In the genomic region with DNA sequence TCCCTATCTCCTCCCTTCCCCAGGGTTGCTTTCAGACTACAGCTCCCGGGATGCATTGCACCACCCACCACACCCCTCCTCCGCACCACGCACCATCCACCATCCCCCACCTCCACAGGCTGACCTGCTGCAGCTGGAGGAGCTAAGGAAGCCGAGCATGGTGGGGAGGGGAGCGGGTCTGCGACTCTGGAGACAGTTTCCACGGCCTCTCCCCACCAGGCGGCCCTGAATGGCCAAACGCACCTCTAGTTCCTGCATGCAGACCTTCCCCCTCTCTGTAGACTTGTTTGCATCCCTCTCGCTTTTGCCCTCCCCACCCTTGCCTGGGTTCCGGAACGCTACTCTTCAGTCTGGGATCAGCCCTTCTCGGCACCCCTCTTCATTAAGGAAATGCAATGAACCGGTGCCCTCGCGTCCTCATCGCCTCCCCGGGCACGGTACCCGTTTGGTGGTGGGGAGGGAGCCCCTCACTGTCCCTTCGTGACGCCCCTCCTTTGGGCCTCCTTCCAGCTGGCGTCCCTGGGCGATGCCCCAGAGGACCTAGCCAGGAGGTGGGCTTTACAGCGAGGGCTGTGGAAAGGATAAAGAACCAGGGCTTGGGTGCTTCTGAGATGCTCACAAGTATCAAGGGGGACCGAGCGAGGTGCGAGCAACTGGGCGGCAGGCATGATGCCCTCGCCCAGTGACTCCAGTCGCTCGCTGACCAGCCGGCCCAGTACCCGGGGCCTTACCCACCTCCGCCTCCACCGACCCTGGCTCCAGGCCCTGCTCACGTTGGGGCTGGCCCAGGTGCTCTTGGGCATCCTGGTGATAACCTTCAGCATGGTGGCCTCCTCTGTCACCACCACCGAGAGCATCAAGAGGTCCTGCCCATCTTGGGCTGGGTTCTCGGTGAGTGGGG, we compare ENCODE assay signal across 8 mouse cellular contexts. TPM values are rescaled to one million over a fixed set of nuclear protein-coding genes. Genes with fewer than 3 reads are reported as not detected.
DNase-seq lines count a peak whose midpoint lies in the region; ATAC-seq lines count a peak whose summit lies in the region.

A gene (plus strand): TSS at position 86 of the 901 bp plus-strand sequence.

- peak within 1 kb of the TSS; percentile 96 for H3K4me2 ChIP-seq in intestine, embryonic 14.5 days (ENCODE audit: low read length)

- 6% methylated on average over 39 of the region's 39 CpGs for WGBS in intestine, embryonic 14.5 days

- H3K27ac ChIP-seq in intestine, embryonic 14.5 days (ENCODE audit: low read depth) = peak within 1 kb of the TSS; percentile 77

- peak within 1 kb of the TSS; percentile 54 for H3K4me3 ChIP-seq in intestine, embryonic 14.5 days (ENCODE audit: low read depth, low read length)

- no peaks in the 10 kb centered on the region for H3K9me3 ChIP-seq in intestine, embryonic 14.5 days (ENCODE audit: control insufficient read depth, low read length)

- peaks cover 24% of the 10 kb centered on the region for H3K4me1 ChIP-seq in intestine, embryonic 14.5 days (replicated peaks; ENCODE audit: control insufficient read depth, insufficient read depth, low read length)

- H3K27me3 ChIP-seq in intestine, embryonic 14.5 days (replicated peaks; ENCODE audit: control insufficient read depth, insufficient read depth, low read length) = no peaks in the 10 kb centered on the region

- H3K36me3 ChIP-seq in intestine, embryonic 14.5 days (ENCODE audit: control insufficient read depth, insufficient read depth, low read length) = peaks cover 37% of the 10 kb centered on the region

- H3K9ac ChIP-seq in intestine, embryonic 14.5 days (ENCODE audit: low read length) = peak within 1 kb of the TSS; percentile 82

- ATAC-seq in intestine, embryonic 14.5 days (replicated peaks; ENCODE audit: low FRiP score, low TSS enrichment, low read depth) = peak; percentile 88
- ATAC-seq in megakaryocyte, adult 5-6 weeks (ENCODE audit: poor library complexity, severe bottlenecking) = peak; percentile 90

- intact Hi-C loops in gastrocnemius, postnatal 36 days (cut with DNase I) = no loop called here

- DNase-seq in adrenal gland, adult 8-10 months = peak; percentile 86
- peak; percentile 93 for DNase-seq in embryo, embryonic 9.5 days (ENCODE audit: extremely low spot score)
- DNase-seq in gastrocnemius, postnatal 36 days = peak; percentile 75 to 80
- peak; percentile 93 for DNase-seq in intestine, embryonic 14.5 days (ENCODE audit: low spot score)
- DNase-seq in left cerebral cortex, adult 9 months (ENCODE audit: low spot score in 2 of 2) = peak; percentile 85 to 94
- DNase-seq in right cerebral cortex, postnatal 10 days (ENCODE audit: low spot score in 2 of 2) = peak; percentile 95
- DNase-seq in yolk sac, embryonic 10.5 days (ENCODE audit: low spot score) = peak; percentile 90

RNA-seq across cellular contexts. Expression of the gene that starts here (rescaled TPM):
- 10 to 100 TPM; 16.7 to 32.5 (median 23.3) TPM for total RNA-seq in adrenal gland, adult 8-10 months (2022)
- 10 to 100 TPM; 16.1 to 17.5 TPM for total RNA-seq in gastrocnemius, postnatal 36 days (2021)
- 27.6 and 29.3 TPM in 2 replicates for polyA plus RNA-seq in intestine, embryonic 14.5 days (2014; fragmentation: Nextera tagmentation; extraction: Ambion mirVana)
- 11.2 and 13.5 TPM in 2 replicates for total RNA-seq in megakaryocyte, adult 5-6 weeks (2015)
- 3.3 and 5.6 TPM in 2 replicates for total RNA-seq in megakaryocyte, adult 5-6 weeks (2017)

Comparison
In these comparisons a context has a peak if more than half of its experiments do, and no peak if none do; other contexts are left out.
1. Peak in every context shown above with its lines: DNase-seq, ATAC-seq, H3K4me3 ChIP-seq and H3K27ac ChIP-seq.